Mouse (Mus musculus) megakaryocyte, embryonic 14.5 days (primary cell): ENCODE results near the gene Cachd1. TPM values are rescaled to one million over a fixed set of nuclear protein-coding genes. Genes with fewer than 3 reads are reported as not detected.

Experiments
- H3K27me3 ChIP-seq: replicated peaks from 2 replicates; pipeline ENCODE3; 2012; ENCODE audit warnings: inconsistent platforms
- H3K36me3 ChIP-seq: replicated peaks from 2 replicates; pipeline ENCODE3; 2012; ENCODE audit warnings: low read length, inconsistent platforms, mixed read lengths
- H3K4me1 ChIP-seq: 2 replicates; pipeline ENCODE4 v1.6.1; 2012; ENCODE audit warnings: inconsistent platforms
- H3K4me3 ChIP-seq: replicated peaks from 2 replicates; pipeline ENCODE3; 2012; ENCODE audit warnings: moderate library complexity, mild to moderate bottlenecking, inconsistent platforms
- H3K9me3 ChIP-seq: 2 replicates; pipeline ENCODE4 v1.6.1; 2012; ENCODE audit warnings: inconsistent platforms
- FLI1 ChIP-seq: IDR thresholded peaks from 2 replicates; pipeline ENCODE4 v1.6.1; 2012; ENCODE audit warnings: low read length, inconsistent platforms, mixed read lengths
- GATA1 ChIP-seq: IDR thresholded peaks from 3 replicates; pipeline ENCODE4 v1.6.1; 2012; ENCODE audit warnings: mixed read lengths, low read length, inconsistent platforms, borderline replicate concordance
- polyA plus RNA-seq: library from polyadenylated mRNA; stranded (reverse); fragments of >175 nt; gene quantifications from 2 replicates; pipeline ENCODE4 v1.2.3, GENCODE M21; 2012; ENCODE audit warnings: low replicate concordance; ENCODE audit not compliant: insufficient read depth

The Cachd1 gene
- polyA plus RNA-seq, 1 experiment, result 1.3 TPM

GRCm38 (mm10) chr4:100890106-100890970 is 113.9 kb downstream of the Cachd1 start:
- TF ChIP-seq FLI1 (no peak), GATA1 (no peak)
- H3K4me1 ChIP-seq, result peaks cover 17% of the 10 kb centered on the region
- H3K36me3 ChIP-seq, result no peaks in the 10 kb centered on the region
- H3K9me3 ChIP-seq, result no peaks in the 10 kb centered on the region
- no peaks in the 10 kb centered on the region for H3K27me3 ChIP-seq
- no peak overlapping the region for H3K4me3 ChIP-seq

DNA sequence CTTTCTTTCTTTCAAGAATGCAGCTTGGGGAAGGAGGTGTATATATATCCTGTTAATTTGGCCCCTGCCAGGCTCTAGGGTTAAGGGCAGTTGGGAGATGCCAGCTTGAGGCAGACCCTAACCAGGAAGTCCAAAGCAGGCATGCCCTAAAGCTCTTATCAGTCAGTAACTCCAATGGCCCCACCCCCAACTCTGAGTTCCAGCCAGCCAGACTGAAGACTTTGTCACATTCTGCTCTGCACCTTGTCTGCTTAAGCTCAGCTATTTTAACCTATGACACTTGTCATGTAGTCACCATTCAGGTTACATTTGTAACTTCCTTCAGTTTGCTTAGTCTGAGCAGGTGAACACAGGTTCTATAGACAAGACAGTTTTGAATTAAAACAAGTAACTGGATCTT is 117.3 kb downstream of the Cachd1 start:
- TF ChIP-seq GATA1, result no peak
- TF ChIP-seq FLI1, result no peak
- Histone ChIP-seq H3K9me3 (no peaks in the 10 kb centered on the region), H3K27me3 (no peaks in the 10 kb centered on the region), H3K36me3 (no peaks in the 10 kb centered on the region), H3K4me3 (no peak overlapping the region), H3K4me1 (no peaks in the 10 kb centered on the region)

DNA sequence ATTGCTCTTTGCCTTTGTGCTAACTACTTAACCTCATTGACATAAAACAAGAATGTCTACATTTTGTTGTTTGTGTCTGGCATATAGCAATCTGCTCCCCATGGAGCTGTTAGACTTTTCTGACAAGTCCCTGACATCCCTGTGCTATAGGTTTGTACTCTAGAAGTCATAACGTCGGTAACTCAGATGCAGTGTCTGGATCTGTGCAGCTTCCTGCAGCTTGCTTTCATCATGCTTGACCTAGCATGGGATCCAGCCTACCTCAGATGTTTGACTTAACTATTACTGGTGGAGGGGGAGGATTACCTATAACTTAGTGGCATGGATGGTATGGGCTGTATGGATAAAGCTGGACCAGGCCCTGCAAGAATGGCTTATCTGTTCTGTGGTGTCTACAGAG is 117.7 kb downstream of the Cachd1 start:
- no peak for TF ChIP-seq GATA1
- no peak for TF ChIP-seq FLI1
- no peak overlapping the region for H3K4me3 ChIP-seq
- H3K27me3 ChIP-seq, result no peaks in the 10 kb centered on the region
- no peaks in the 10 kb centered on the region for H3K4me1 ChIP-seq
- no peaks in the 10 kb centered on the region for H3K36me3 ChIP-seq
- no peaks in the 10 kb centered on the region for H3K9me3 ChIP-seq

DNA sequence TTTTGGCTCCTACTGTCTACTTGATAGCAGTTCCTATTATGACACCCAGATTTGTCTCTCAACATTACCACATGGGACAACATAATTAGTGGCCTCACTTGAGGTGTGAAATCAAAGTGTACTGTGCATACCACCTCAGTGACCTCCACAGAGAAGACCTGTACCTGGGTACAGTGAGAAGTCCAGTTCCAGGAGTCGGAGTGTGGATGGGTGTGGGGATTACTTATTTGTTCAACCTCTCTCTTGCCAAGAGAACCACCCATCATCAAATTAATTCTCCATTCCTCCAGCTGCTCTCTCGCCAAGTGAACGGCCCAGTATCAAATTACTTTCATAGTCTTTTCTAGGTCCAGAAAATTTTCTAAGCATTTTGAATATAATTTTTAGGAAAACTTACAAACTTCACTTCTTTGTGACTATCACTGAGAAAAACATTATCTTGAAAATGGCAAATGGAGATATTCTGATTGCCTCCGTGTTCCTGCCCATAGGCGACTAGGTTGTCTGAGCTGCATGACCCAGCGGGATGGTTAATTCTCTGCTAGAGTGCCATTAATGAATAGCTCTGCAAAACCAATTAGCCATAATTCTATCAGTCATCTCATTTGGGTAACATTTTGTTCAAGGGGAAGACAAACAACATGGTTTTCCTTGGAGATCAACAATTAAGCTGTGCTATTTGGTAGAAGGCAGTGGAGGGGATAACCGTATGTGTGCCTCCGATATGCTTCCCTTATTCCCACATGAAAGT is 120.0 kb downstream of the Cachd1 start:
- H3K9me3 ChIP-seq, result no peaks in the 10 kb centered on the region
- no peaks in the 10 kb centered on the region for H3K4me1 ChIP-seq
- TF ChIP-seq GATA1 (no peak), FLI1 (no peak)
- no peaks in the 10 kb centered on the region for H3K27me3 ChIP-seq
- no peak overlapping the region for H3K4me3 ChIP-seq
- no peaks in the 10 kb centered on the region for H3K36me3 ChIP-seq

DNA sequence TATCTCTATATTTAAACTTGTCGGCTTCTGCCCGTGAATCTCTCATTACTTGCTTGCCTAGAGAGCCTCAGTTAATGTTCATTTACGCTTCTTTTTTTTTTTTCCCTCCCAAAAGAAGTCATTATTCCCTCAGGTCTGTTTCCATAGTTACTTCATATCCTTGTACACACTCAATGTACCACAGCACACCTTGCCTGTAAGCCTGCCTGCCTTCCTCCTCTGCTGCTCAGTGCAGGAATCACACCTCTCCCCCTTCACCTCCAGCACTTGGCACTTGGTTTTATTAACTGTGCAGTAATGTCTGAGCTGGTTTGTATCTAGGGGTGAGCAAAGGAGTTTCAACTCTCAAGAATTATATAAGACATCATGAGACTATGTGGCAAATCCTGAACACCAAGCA is 121.5 kb downstream of the Cachd1 start:
- Histone ChIP-seq H3K36me3 (no peaks in the 10 kb centered on the region), H3K27me3 (no peaks in the 10 kb centered on the region), H3K4me3 (no peak overlapping the region), H3K4me1 (no peaks in the 10 kb centered on the region), H3K9me3 (no peaks in the 10 kb centered on the region)
- TF ChIP-seq FLI1 (no peak), GATA1 (no peak)

DNA sequence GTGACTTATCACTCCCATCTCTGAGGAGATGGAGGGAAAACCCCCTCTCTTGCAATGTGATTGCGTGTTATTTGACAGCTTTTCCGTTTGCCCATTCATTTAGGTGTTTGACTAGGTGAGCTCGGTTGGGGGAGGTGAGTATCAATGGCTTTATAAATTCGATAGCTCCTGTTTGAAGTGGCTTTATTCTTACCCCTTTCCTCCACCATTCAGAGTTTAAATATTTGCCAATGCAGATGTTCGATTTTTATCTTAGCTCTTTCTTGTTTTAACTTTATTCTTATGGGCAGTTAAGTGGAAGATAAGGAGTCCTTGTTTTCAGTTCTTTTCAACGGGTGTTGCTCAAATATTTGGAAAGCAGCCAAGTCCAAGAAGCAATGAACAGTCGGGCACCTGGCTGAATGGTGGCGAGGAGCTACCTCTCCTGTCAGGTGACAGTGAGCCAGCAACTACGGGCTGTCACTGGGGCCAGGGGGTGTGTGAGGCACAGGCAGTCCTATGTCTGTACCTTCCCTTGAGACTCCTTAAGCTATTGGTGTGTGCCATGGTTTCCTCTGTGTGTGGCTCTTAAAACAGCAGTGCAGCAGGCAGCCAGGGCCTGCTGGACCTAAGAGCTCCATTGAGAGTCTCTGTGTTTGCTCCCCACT is 133.3 kb downstream of the Cachd1 start:
- no peaks in the 10 kb centered on the region for H3K36me3 ChIP-seq
- H3K4me3 ChIP-seq, result no peak overlapping the region
- H3K9me3 ChIP-seq, result no peaks in the 10 kb centered on the region
- TF ChIP-seq GATA1 (no peak), FLI1 (no peak)
- peaks cover 5% of the 10 kb centered on the region for H3K27me3 ChIP-seq
- H3K4me1 ChIP-seq, result no peaks in the 10 kb centered on the region

- H3K4me3 ChIP-seq, result no peak overlapping the region
These were observed 134.3 kb downstream of the Cachd1 start for GRCm38 (mm10) chr4:100910605-100911330.

DNA sequence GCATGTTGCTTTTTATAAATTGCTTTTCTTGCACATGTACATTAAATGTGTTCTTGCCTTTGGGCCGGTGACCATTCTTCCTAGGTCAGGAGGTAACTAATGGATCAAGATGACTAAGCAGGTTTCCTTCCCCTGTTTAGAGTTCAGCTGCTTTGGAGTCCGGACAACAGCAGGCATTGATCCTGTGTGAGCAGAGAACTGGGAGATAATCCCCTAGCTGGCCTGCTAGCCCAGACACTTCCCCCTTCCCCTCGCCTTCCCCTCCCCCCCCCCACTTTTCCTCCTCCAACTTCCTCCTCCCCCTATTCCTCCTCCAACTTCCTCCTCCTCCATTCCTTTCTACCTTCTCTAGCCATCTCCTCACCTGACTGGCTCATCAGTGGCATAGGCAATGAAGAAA is 135.2 kb downstream of the Cachd1 start:
- Histone ChIP-seq H3K27me3 (peaks cover 5% of the 10 kb centered on the region), H3K4me3 (no peak overlapping the region), H3K4me1 (no peaks in the 10 kb centered on the region), H3K36me3 (no peaks in the 10 kb centered on the region), H3K9me3 (no peaks in the 10 kb centered on the region)
- TF ChIP-seq GATA1, result no peak
- no peak for TF ChIP-seq FLI1

More at GRCm38 (mm10) chr4:100910605-100911330, 134.3 kb downstream of the Cachd1 start:
- H3K27me3 ChIP-seq, result peaks cover 5% of the 10 kb centered on the region
- TF ChIP-seq FLI1 (no peak), GATA1 (no peak)
- H3K9me3 ChIP-seq, result no peaks in the 10 kb centered on the region
- H3K4me1 ChIP-seq, result no peaks in the 10 kb centered on the region
- H3K36me3 ChIP-seq, result no peaks in the 10 kb centered on the region

DNA sequence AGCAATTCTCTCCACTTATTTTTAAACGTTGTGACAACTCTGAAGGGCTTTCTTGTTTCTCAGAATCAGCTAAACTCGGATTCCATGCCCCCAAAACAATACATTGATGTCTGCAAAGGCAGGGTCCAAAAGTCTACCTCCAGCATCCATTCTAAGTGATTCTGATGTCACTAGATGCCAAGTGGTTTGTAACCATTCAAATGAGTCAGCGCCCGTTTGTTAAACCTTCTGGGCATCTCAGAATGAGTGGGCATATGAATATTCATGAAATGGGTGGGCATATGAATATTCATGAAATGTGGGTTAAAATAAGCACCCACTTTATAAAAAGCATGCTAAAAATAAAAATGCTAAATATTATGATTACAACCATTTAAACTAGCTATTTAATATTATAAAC is 137.2 kb downstream of the Cachd1 start:
- no peak overlapping the region for H3K4me3 ChIP-seq
- H3K36me3 ChIP-seq, result no peaks in the 10 kb centered on the region
- no peaks in the 10 kb centered on the region for H3K9me3 ChIP-seq
- H3K4me1 ChIP-seq, result no peaks in the 10 kb centered on the region
- TF ChIP-seq FLI1 (no peak), GATA1 (no peak)
- H3K27me3 ChIP-seq, result peaks cover 5% of the 10 kb centered on the region
